Mouse (Mus musculus) C2C12 (cell line): ENCODE data around the gene Prr19. TPM values are rescaled to one million over a fixed set of nuclear protein-coding genes. Genes with fewer than 3 reads are reported as not detected.
"Not testable (repeated sequence)": the region's sequence is repeated elsewhere in the genome, so short reads cannot be mapped to it uniquely, and the experiment has no call there.

ENCODE experiments used
- H3K27me3 ChIP-seq: one replicate; pipeline ENCODE4 v1.6.1; 2011; ENCODE audit not compliant: control insufficient read depth, insufficient read depth, insufficient read length
- H3K36me3 ChIP-seq: one replicate; pipeline ENCODE4 v1.6.1; 2011; ENCODE audit not compliant: control insufficient read depth, insufficient read depth
- H3K4me3 ChIP-seq: one replicate; pipeline ENCODE4 v1.5.1; 2011; ENCODE audit warnings: mild to moderate bottlenecking, control low read depth; ENCODE audit not compliant: poor library complexity, insufficient read depth, severe bottlenecking
- H3K79me2 ChIP-seq: one replicate; pipeline ENCODE4 v1.6.1; 2011; ENCODE audit not compliant: control insufficient read depth, insufficient read depth
- H3K79me3 ChIP-seq: one replicate; pipeline ENCODE4 v1.6.1; 2011; ENCODE audit warnings: low read depth, control low read depth
- H3ac ChIP-seq: one replicate; pipeline ENCODE3; 2011; ENCODE audit warnings: low read depth; ENCODE audit not compliant: control insufficient read depth, insufficient read length
- CEBPB ChIP-seq: IDR thresholded peaks from one replicate; pipeline ENCODE4 v1.6.1; 2011; ENCODE audit warnings: low read depth, mild to moderate bottlenecking, control low read depth, moderate library complexity
- CTCF ChIP-seq: IDR thresholded peaks from one replicate; pipeline ENCODE4 v1.5.1; 2011; ENCODE audit not compliant: control insufficient read depth, insufficient read depth, insufficient read length
- FOSL1 ChIP-seq: IDR thresholded peaks from one replicate; pipeline ENCODE4 v1.8.0; 2011; ENCODE audit warnings: mild to moderate bottlenecking, low read length; ENCODE audit not compliant: poor library complexity, insufficient read depth, severe bottlenecking
- MAX ChIP-seq: IDR thresholded peaks from one replicate; pipeline ENCODE4 v1.6.1; 2011; ENCODE audit warnings: mild to moderate bottlenecking, control low read depth
- MYOD1 ChIP-seq: IDR thresholded peaks from one replicate; pipeline ENCODE4 v1.6.1; 2011; ENCODE audit warnings: low read depth; ENCODE audit not compliant: control insufficient read depth, insufficient read length
- MYOG ChIP-seq: IDR thresholded peaks from one replicate; pipeline ENCODE4 v1.6.1; 2011; ENCODE audit not compliant: control insufficient read depth, insufficient read length; ENCODE audit errors: extremely low read depth
- USF1 ChIP-seq: IDR thresholded peaks from one replicate; pipeline ENCODE4 v1.6.1; 2011; ENCODE audit warnings: low read depth, mild to moderate bottlenecking, control low read depth, moderate library complexity
- polyA plus RNA-seq: library from polyadenylated mRNA; unstranded; fragments of >200 nt; fragmentation: generic; extraction: Trizol; gene quantifications from one replicate; pipeline ENCODE4 v1.2.1, GENCODE M21; 2012; ENCODE audit warnings: missing spikeins

Prr19 gene
- polyA plus RNA-seq, 1 experiment = not detected

- Histone ChIP-seq H3K79me2 (peaks cover 47% of the 10 kb centered on the region), H3ac (peak overlapping the region; percentile 84), H3K27me3 (peaks cover 28% of the 10 kb centered on the region), H3K4me3 (peak overlapping the region; percentile 46), H3K36me3 (no peaks in the 10 kb centered on the region), H3K79me3 (peaks cover 15% of the 10 kb centered on the region)
- TF ChIP-seq CEBPB (no peak), MYOD1 (peak; percentile 35), MYOG (no peak)
Observed at GRCm38 (mm10) chr7:25317446-25317999, 16.3 kb downstream of the Prr19 start.

DNA sequence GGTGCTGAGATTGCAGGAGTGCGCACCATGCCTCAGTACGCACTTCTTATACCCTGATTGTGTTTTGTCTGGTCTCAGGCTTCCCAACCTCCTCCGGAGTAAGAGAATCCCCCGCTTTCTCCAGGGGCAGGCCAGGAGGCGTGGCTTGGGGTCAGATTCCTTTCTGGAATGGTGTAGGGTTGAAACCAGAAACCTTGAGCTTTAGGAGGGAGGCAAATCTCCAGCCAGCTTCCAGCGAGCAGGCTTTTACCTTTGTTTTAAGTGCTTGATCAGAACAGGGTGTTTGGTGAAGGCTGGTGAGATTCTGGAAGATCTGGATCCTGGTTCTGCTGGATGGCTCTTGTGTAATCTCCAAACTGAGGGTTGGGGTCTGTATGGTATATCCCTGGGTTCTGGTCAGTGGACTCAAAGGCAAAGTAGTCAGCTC, 20.9 kb downstream of the Prr19 start:
- H3K36me3 ChIP-seq = no peaks in the 10 kb centered on the region
- H3K79me2 ChIP-seq = peaks cover 81% of the 10 kb centered on the region
- no peak overlapping the region for H3K4me3 ChIP-seq
- no peak overlapping the region for H3ac ChIP-seq
- TF ChIP-seq USF1 (no peak), MAX (peak; percentile 27), MYOD1 (no peak)
- H3K79me3 ChIP-seq = peaks cover 33% of the 10 kb centered on the region
- no peaks in the 10 kb centered on the region for H3K27me3 ChIP-seq

GRCm38 (mm10) chr7:25323219-25323618, 22.0 kb downstream of the Prr19 start:
- Histone ChIP-seq H3K4me3 (no peak overlapping the region), H3K79me3 (peaks cover 30% of the 10 kb centered on the region), H3ac (no peak overlapping the region), H3K79me2 (peaks cover 70% of the 10 kb centered on the region), H3K27me3 (no peaks in the 10 kb centered on the region), H3K36me3 (no peaks in the 10 kb centered on the region)
- TF ChIP-seq CTCF (no peak), CEBPB (peak; percentile 47)

GRCm38 (mm10) chr7:25325431-25325830, 24.2 kb downstream of the Prr19 start:
- H3K79me3 ChIP-seq = peaks cover 21% of the 10 kb centered on the region
- not testable (repeated sequence) for H3K4me3 ChIP-seq, H3ac ChIP-seq, H3K36me3 ChIP-seq, H3K27me3 ChIP-seq
- H3K79me2 ChIP-seq = peaks cover 48% of the 10 kb centered on the region

GRCm38 (mm10) chr7:25326233-25326632, 25.0 kb downstream of the Prr19 start:
- Histone ChIP-seq H3K36me3 (no peaks in the 10 kb centered on the region), H3K27me3 (no peaks in the 10 kb centered on the region), H3K4me3 (no peak overlapping the region), H3K79me3 (peaks cover 19% of the 10 kb centered on the region), H3K79me2 (peaks cover 41% of the 10 kb centered on the region), H3ac (no peak overlapping the region)
- TF ChIP-seq FOSL1 (no peak), CTCF (no peak)

- Histone ChIP-seq H3K4me3 (no peak overlapping the region), H3K36me3 (peaks cover 13% of the 10 kb centered on the region), H3K27me3 (no peaks in the 10 kb centered on the region), H3ac (no peak overlapping the region), H3K79me3 (no peaks in the 10 kb centered on the region), H3K79me2 (no peaks in the 10 kb centered on the region)
- no peak for TF ChIP-seq CEBPB
- TF ChIP-seq CTCF = peak; percentile 90
- no peak for TF ChIP-seq USF1
Observed at GRCm38 (mm10) chr7:25333596-25334307, 32.5 kb downstream of the Prr19 start.

GRCm38 (mm10) chr7:25334472-25334871, 33.3 kb downstream of the Prr19 start:
- Histone ChIP-seq H3K4me3 (no peak overlapping the region), H3ac (no peak overlapping the region), H3K79me2 (no peaks in the 10 kb centered on the region), H3K79me3 (no peaks in the 10 kb centered on the region), H3K36me3 (peaks cover 13% of the 10 kb centered on the region), H3K27me3 (no peaks in the 10 kb centered on the region)
- TF ChIP-seq MYOD1 (no peak), MYOG (no peak), MAX (no peak), FOSL1 (no peak), CEBPB (no peak), USF1 (no peak), CTCF (no peak)
